Mouse (Mus musculus) ES-CJ7 (cell line): ENCODE results near the gene Ffar2.

Experiments used
- DNase-seq: peaks from one replicate; pipeline ENCODE4 v3.0.0; 2011; ENCODE audit warnings: low read depth, low spot score

Ffar2 gene

GRCm38 (mm10) chr7:30769236-30769635 lies 54.3 kb downstream of the Ffar2 start:
- no peak for DNase-seq
